Mouse (Mus musculus) embryonic facial prominence, embryonic 12.5 days (tissue): ENCODE data around the gene Rtf2. TPM values are rescaled to one million over a fixed set of nuclear protein-coding genes. Genes with fewer than 3 reads are reported as not detected.

Experiments used
- ATAC-seq: fragments of 200-750 bp; cut with Nextera tagmentation; 2 replicates; pipeline ENCODE4 v1.8.0; 2017; ENCODE audit not compliant: insufficient number of reproducible peaks, insufficient read depth, low FRiP score, low TSS enrichment
- H3K27ac ChIP-seq: fragments of 300-500 bp; sonication (generic); 2 replicates; pipeline ENCODE4 v1.5.1; 2016; ENCODE audit warnings: mild to moderate bottlenecking
- H3K27me3 ChIP-seq: fragments of 300-500 bp; sonication (generic); 2 replicates; pipeline ENCODE4 v1.6.1; 2016; ENCODE audit warnings: mild to moderate bottlenecking, moderate library complexity
- H3K36me3 ChIP-seq: fragments of 300-500 bp; sonication (generic); 2 replicates; pipeline ENCODE4 v1.6.1; 2016; ENCODE audit warnings: mild to moderate bottlenecking
- H3K4me1 ChIP-seq: fragments of 300-500 bp; sonication (generic); 2 replicates; pipeline ENCODE4 v1.6.1; 2016
- H3K4me2 ChIP-seq: fragments of 300-500 bp; sonication (generic); replicated peaks from 2 replicates; pipeline ENCODE4 v1.6.1; 2016; ENCODE audit warnings: mild to moderate bottlenecking, moderate library complexity
- H3K4me3 ChIP-seq: fragments of 300-500 bp; sonication (generic); 2 replicates; pipeline ENCODE4 v1.5.1; 2016; ENCODE audit warnings: mild to moderate bottlenecking
- H3K9ac ChIP-seq: fragments of 300-500 bp; sonication (generic); 2 replicates; pipeline ENCODE4 v1.6.1; 2016; ENCODE audit warnings: mild to moderate bottlenecking, moderate library complexity
- H3K9me3 ChIP-seq: fragments of 300-500 bp; sonication (generic); 2 replicates; pipeline ENCODE4 v1.6.1; 2016; ENCODE audit warnings: mild to moderate bottlenecking, moderate library complexity
- WGBS: fragments of 180-500 bp; shearing (Covaris S2); methylation state at CpG from one replicate; pipeline ENCODE4 v1.1.7; 2016; 5-methylcytosine and 5-hydroxymethylcytosine counted together
- polyA plus RNA-seq: library from polyadenylated mRNA; unstranded; fragments of >200 nt; fragmentation: Nextera tagmentation; extraction: Ambion mirVana; gene quantifications from 2 replicates; pipeline ENCODE4 v1.2.1, GENCODE M21; 2016

Gene Rtf2
- polyA plus RNA-seq, 1 experiment from 2014 or later, result 74.1 TPM

DNA sequence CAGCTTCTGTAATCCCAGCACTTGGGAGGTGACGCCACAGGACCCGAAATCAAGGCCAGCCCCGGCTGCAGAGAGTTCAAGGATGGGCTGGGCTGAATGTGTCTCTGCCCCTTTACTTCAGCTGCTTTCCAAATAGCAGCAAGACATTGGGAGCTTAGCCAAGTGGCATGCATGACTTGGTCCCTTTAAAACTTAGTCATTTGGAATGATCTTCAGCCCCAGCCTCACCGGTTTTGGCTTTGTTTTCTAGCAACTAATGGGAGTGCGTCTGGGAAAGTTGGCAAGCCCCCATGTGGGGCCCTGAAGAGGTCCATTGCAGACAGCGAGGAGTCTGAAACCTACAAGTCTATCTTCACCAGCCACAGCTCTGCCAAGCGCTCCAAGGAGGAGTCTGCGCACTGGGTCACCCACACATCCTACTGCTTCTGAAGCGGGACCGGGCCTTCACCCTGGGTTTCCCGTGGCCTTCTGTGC lies 28.0 kb downstream of the Rtf2 start:
- H3K36me3 ChIP-seq, result peaks cover 58% of the 10 kb centered on the region

DNA sequence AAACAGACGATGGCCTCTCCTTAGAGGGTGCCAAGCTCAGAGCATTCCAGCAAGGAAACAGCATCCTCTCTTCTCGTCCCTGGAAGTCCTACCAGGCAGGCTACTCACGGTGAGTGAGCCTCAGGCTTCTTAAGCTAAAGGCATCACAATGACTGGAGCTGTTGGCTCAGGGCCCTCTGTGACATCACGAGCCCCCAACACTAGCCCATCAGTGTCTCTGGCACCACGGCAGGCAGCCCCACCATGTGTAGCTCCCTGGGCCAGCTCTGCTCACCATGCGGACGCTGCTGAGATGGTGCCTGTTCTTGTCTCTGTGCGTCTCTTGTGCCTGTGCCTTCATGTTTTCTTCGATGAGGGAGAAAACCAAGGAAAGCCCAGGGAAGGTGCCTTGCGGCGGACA lies 32.0 kb downstream of the Rtf2 start, which contains the start of gene Fam209:
Gene Fam209 (plus strand): TSS at position 203 of the 400 bp plus-strand sequence.
- Histone ChIP-seq H3K36me3 (peaks cover 26% of the 10 kb centered on the region), H3K4me1 (peaks cover 6% of the 10 kb centered on the region; the same call in 1 of the 2 replicates), H3K4me3 (no peak within 1 kb of the TSS), H3K9me3 (no peaks in the 10 kb centered on the region), H3K27me3 (no peaks in the 10 kb centered on the region), H3K4me2 (no peak within 1 kb of the TSS), H3K9ac (no peak within 1 kb of the TSS), H3K27ac (no peak within 1 kb of the TSS)
- WGBS, result 84% methylated on average over 11 of the region's 11 CpGs
- ATAC-seq, result no peak

More for the DNA sequence above, 28.0 kb downstream of the Rtf2 start:
- no peak overlapping the region for H3K27ac ChIP-seq
- H3K4me1 ChIP-seq, result peaks cover 4% of the 10 kb centered on the region; the same call in 1 of the 2 replicates
- H3K4me3 ChIP-seq, result no peak overlapping the region
- no peak for ATAC-seq
- H3K27me3 ChIP-seq, result no peaks in the 10 kb centered on the region
- no peak overlapping the region for H3K9ac ChIP-seq
- H3K4me2 ChIP-seq, result no peak overlapping the region
- 91% methylated on average over 11 of the region's 11 CpGs for WGBS
- no peaks in the 10 kb centered on the region for H3K9me3 ChIP-seq

DNA sequence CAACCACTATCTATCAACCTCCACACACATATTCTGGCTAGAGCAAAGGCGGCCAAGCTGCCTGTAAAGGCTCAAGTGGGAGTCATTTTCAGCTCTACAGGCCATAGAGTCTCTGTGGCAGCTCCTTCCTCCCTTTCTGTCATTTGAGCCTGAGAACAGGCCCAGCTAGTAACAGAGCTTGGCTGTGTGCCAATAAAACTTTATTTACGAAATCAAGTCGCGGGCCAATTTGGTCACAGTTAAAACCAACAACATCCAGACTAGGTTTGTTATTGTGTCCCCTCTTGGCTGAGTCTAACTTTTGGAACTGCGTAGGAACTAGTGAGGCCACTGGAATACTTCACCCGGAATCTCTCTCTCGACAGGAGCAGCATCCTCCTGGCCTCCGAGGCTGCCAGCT lies 33.2 kb downstream of the Rtf2 start:
- no peaks in the 10 kb centered on the region for H3K9me3 ChIP-seq
- peaks cover 15% of the 10 kb centered on the region for H3K36me3 ChIP-seq
- no peak overlapping the region for H3K4me3 ChIP-seq
- 68% methylated on average over 8 of the region's 8 CpGs for WGBS
- no peak overlapping the region for H3K4me2 ChIP-seq
- H3K27me3 ChIP-seq, result no peaks in the 10 kb centered on the region
- H3K27ac ChIP-seq, result no peak overlapping the region
- no peak overlapping the region for H3K9ac ChIP-seq
- peaks cover 6% of the 10 kb centered on the region; the same call in 1 of the 2 replicates for H3K4me1 ChIP-seq
- ATAC-seq, result no peak

GRCm38 (mm10) chr2:172474970-172475369 lies 34.6 kb downstream of the Rtf2 start:
- Histone ChIP-seq H3K4me2 (no peak overlapping the region), H3K27me3 (no peaks in the 10 kb centered on the region), H3K9ac (no peak overlapping the region), H3K27ac (no peak overlapping the region), H3K4me3 (no peak overlapping the region), H3K9me3 (no peaks in the 10 kb centered on the region), H3K4me1 (peaks cover 6% of the 10 kb centered on the region; the same call in 1 of the 2 replicates), H3K36me3 (peaks cover 1% of the 10 kb centered on the region; the same call in 1 of the 2 replicates)
- WGBS, result 29% methylated on average over 6 of the region's 6 CpGs
- no peak for ATAC-seq

GRCm38 (mm10) chr2:172476707-172477260 lies 36.4 kb downstream of the Rtf2 start:
- no peak overlapping the region for H3K4me3 ChIP-seq
- no peak overlapping the region for H3K4me2 ChIP-seq
- 23% methylated on average over 10 of the region's 10 CpGs for WGBS
- no peaks in the 10 kb centered on the region for H3K27me3 ChIP-seq
- peaks cover 6% of the 10 kb centered on the region; the same call in 1 of the 2 replicates for H3K4me1 ChIP-seq
- H3K36me3 ChIP-seq, result no peaks in the 10 kb centered on the region
- no peaks in the 10 kb centered on the region for H3K9me3 ChIP-seq
- no peak overlapping the region for H3K27ac ChIP-seq
- ATAC-seq, result no peak
- H3K9ac ChIP-seq, result no peak overlapping the region

- Histone ChIP-seq H3K27ac (no peak overlapping the region), H3K27me3 (no peaks in the 10 kb centered on the region), H3K36me3 (no peaks in the 10 kb centered on the region), H3K4me1 (peaks cover 6% of the 10 kb centered on the region; the same call in 1 of the 2 replicates), H3K9ac (no peak overlapping the region), H3K4me3 (no peak overlapping the region), H3K9me3 (no peaks in the 10 kb centered on the region), H3K4me2 (no peak overlapping the region)
- no peak for ATAC-seq
- 43% methylated on average over 3 of the region's 3 CpGs for WGBS
Observed at GRCm38 (mm10) chr2:172477350-172477749, 37.0 kb downstream of the Rtf2 start.

DNA sequence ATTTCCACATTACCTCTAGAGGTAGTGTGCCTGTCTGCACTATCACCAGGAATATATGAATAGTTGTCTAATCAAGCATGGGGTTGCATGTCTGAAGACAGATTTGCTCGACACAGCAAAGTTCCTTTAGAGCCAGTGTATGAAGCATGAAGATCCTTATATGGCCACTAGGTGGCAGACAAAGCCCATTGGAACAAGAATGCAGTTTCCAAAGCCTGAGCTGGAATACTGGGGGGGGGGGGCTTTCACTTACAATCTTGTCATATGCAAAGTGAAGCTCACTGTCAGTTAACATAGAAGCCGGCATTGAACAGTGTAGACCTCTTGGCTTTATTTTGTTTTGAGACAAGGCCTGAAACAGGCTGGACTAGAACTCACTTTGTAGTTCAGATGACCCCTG lies 37.5 kb downstream of the Rtf2 start:
- H3K9me3 ChIP-seq, result no peaks in the 10 kb centered on the region
- no peak overlapping the region for H3K4me2 ChIP-seq
- WGBS, result 2% methylated on average over 2 of the region's 2 CpGs
- no peaks in the 10 kb centered on the region for H3K27me3 ChIP-seq
- ATAC-seq, result no peak
- H3K27ac ChIP-seq, result no peak overlapping the region
- H3K9ac ChIP-seq, result no peak overlapping the region
- peaks cover 6% of the 10 kb centered on the region; the same call in 1 of the 2 replicates for H3K4me1 ChIP-seq
- no peak overlapping the region for H3K4me3 ChIP-seq
- no peaks in the 10 kb centered on the region for H3K36me3 ChIP-seq

DNA sequence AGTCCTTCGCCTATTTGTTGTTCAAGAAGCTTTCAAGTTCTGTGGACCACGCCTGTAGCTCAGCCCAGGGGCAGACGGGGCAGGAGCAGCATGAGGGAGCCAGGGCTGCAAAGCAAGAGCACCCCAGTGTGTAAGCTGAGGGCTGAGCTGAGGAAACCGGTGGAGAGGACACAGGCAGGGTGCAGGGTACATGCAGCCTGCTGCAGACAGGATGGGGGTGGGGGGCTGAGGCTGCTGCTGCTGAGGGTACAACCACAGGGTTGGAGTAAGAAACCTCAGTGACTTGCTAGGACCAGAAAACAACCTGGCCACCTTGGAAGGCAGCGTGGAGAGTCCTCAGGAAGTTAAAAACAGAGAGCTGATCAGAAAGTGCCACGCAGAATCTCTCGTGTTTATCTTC lies 39.9 kb downstream of the Rtf2 start:
- WGBS, result 68% methylated on average over 7 of the region's 7 CpGs
- Histone ChIP-seq H3K4me1 (peaks cover 6% of the 10 kb centered on the region), H3K27me3 (no peaks in the 10 kb centered on the region), H3K9ac (no peak overlapping the region), H3K36me3 (no peaks in the 10 kb centered on the region), H3K27ac (no peak overlapping the region), H3K4me3 (no peak overlapping the region), H3K4me2 (no peak overlapping the region), H3K9me3 (no peaks in the 10 kb centered on the region)
- no peak for ATAC-seq

DNA sequence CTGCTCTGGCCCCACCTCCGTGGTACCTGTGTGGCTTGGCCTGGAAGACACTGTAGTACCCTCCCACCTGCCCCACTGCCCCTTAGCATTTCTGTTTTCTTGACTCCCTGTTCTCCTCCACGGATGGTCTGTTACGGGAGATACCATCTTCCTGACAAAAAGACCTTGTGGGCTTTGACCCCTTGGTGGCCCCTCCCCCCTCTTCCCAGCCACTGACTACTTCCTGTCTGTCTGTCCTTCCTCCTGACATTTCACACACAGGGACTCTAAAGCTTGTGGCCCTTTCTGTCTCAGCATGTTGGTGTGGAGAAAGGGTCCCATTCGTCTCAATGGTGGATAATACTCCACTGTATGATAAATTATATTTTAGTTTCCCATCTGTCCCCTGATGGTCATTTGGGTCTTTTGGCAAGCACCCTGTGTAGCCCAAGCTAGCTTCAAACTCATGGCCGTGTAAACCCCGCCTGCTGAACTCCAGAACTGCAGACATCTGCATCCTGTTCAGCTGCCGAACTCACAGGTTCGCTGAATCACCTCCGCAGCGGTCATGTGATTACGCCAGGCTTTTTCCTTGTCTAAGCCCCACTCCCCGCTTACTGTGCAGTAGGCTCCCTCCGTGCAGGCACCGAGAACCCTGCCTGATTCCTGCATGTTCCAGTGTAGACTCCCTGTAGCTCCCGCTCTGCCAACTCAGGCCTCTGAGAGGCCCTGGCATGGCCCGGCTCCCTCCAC lies 41.5 kb downstream of the Rtf2 start:
- WGBS, result 79% methylated on average over 16 of the region's 16 CpGs
- no peak overlapping the region for H3K9ac ChIP-seq
- ATAC-seq, result no peak
- no peaks in the 10 kb centered on the region for H3K36me3 ChIP-seq
- H3K27ac ChIP-seq, result no peak overlapping the region
- H3K4me3 ChIP-seq, result no peak overlapping the region
- H3K4me2 ChIP-seq, result no peak overlapping the region
- no peaks in the 10 kb centered on the region for H3K9me3 ChIP-seq
- peaks cover 6% of the 10 kb centered on the region for H3K4me1 ChIP-seq
- H3K27me3 ChIP-seq, result no peaks in the 10 kb centered on the region

DNA sequence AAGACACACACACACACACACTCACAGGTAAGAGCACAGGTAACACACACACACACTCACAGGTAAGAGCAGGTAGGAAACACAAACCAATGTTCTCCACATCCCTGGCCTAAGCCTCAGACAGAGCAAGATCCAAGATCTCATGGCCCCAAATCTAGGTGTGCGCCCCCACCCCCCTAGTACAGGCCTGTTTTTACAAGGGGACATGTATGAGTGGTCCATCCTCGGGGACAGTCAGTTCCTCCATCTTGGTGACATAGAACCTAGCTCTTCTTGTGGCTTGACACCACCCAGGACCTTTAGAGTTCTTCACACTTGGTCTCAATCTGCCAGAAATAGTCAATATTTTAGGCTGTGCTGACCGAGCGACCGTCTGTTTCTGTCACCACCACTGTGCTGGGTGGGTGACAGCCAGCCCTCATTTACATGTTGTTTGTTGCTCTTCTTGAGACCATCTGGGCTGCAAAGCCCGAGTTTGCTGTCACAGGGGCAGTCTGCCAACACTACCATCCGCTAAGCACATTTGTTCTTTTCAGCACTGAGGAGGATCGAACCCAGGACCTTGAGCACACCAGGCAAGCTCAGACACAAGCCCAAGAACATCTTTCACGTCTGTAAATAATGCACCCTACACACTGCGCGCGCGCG lies 43.5 kb downstream of the Rtf2 start:
- no peak overlapping the region for H3K9ac ChIP-seq
- no peak overlapping the region for H3K4me2 ChIP-seq
- H3K27ac ChIP-seq, result peak overlapping the region; percentile 37; the same call in 1 of the 2 replicates
- H3K9me3 ChIP-seq, result no peaks in the 10 kb centered on the region
- H3K4me1 ChIP-seq, result peaks cover 6% of the 10 kb centered on the region
- no peaks in the 10 kb centered on the region for H3K27me3 ChIP-seq
- no peaks in the 10 kb centered on the region for H3K36me3 ChIP-seq
- no peak overlapping the region for H3K4me3 ChIP-seq
- 86% methylated on average over 14 of the region's 14 CpGs for WGBS
- no peak for ATAC-seq

DNA sequence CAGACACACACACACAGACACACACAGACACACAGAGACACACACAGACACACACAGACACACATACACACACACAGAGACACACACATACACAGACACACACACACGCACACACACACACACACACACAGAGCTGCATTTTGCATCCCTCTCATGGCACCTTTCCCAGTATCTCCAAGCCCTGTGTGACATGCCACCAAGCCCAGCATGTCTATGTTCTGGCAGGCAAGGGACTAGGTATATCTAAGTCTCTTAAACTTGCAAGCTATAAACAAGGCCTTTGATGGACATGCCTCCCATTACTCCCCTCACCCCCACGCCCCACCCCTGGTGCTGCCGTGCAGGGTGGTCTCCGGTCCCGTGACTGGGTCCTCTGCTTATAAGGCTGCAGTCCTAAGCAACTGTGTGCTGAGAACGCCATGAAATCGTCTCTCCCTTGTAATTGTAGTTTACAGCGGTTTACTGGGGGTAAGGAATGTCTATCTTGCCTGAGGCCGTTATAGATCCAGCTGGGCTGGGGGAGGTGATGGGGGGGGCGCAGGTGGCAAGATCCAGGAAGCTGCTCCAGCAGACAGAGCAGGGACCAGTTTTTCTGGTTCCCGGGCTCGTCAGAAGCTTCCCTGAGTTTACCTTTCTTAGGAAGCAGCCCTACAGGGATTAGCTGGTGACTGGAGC lies 44.5 kb downstream of the Rtf2 start:
- H3K4me2 ChIP-seq, result no peak overlapping the region
- no peaks in the 10 kb centered on the region for H3K27me3 ChIP-seq
- H3K4me1 ChIP-seq, result peaks cover 6% of the 10 kb centered on the region
- no peaks in the 10 kb centered on the region for H3K9me3 ChIP-seq
- peak overlapping the region; percentile 37; the same call in 1 of the 2 replicates for H3K27ac ChIP-seq
- ATAC-seq, result no peak
- no peak overlapping the region for H3K9ac ChIP-seq
- no peaks in the 10 kb centered on the region for H3K36me3 ChIP-seq
- 23% methylated on average over 12 of the region's 12 CpGs for WGBS
- H3K4me3 ChIP-seq, result no peak overlapping the region
